In genomic region chr8:84647461-84647901, GRCm38 (mm10) we compare ENCODE assay signal across 7 mouse cellular contexts. TPM values are rescaled to one million over a fixed set of nuclear protein-coding genes. Genes with fewer than 3 reads are reported as not detected.
DNase-seq lines count a peak whose midpoint lies in the region; ATAC-seq and TF ChIP-seq lines count a peak whose summit lies in the region.

No protein-coding gene starts in this region.

- H3K4me2 ChIP-seq in liver, embryonic 13.5 days = peak overlapping the region; percentile 65

- DNase-seq in ES-E14 (ENCODE audit: low read depth, low spot score) = no peak
- peak; percentile 71 for DNase-seq in brain, embryonic 14.5 days (ENCODE audit: low read depth)
- peak; percentile 28 for DNase-seq in heart, postnatal 4 days
- DNase-seq in liver, embryonic 13.5 days = no peak
- no peak for DNase-seq in gastrocnemius, postnatal 36 days
- no peak for DNase-seq in cerebellum, adult 11 months

- WGBS in liver, embryonic 13.5 days (ENCODE audit: insufficient replicate concordance) = 5% methylated on average over 14 of the region's 14 CpGs
- WGBS in small intestine, adult 2 months = 6% methylated on average over 14 of the region's 14 CpGs

- peak overlapping the region; percentile 44 to 55 for H3K4me3 ChIP-seq in ES-E14 (ENCODE audit: insufficient read depth in 1 of 2, low read depth in 1 of 2, low read length in 2 of 2, poor library complexity in 1 of 2, severe bottlenecking in 1 of 2)
- H3K4me3 ChIP-seq in liver, embryonic 13.5 days (replicated peaks) = peak overlapping the region; percentile 32
- H3K4me3 ChIP-seq in small intestine, adult 2 months (ENCODE audit: low read depth, low read length) = peak overlapping the region; percentile 17

- intact Hi-C loops in gastrocnemius, postnatal 36 days (cut with DNase I) = no loop called here

- H3K4me1 ChIP-seq in ES-E14 (ENCODE audit: control insufficient read depth in 2 of 2, insufficient read depth in 2 of 2, low read length in 2 of 2, poor library complexity in 1 of 2) = peaks cover 6 to 7% of the 10 kb centered on the region in 2 experiments; a peak in 2 of 4 replicates
- peaks cover 18% of the 10 kb centered on the region for H3K4me1 ChIP-seq in liver, embryonic 13.5 days (replicated peaks)
- peaks cover 6% of the 10 kb centered on the region; the same call in 1 of the 2 replicates for H3K4me1 ChIP-seq in small intestine, adult 2 months (ENCODE audit: control insufficient read depth, insufficient read depth, insufficient read length, low read length)

- H3K27ac ChIP-seq in ES-E14 (ENCODE audit: insufficient read depth, low read depth, low read length, poor library complexity, severe bottlenecking) = peak overlapping the region; percentile 59
- peak overlapping the region; percentile 54 for H3K27ac ChIP-seq in liver, embryonic 13.5 days
- H3K27ac ChIP-seq in small intestine, adult 2 months (ENCODE audit: insufficient read depth, low read depth, low read length) = no peak overlapping the region

- in situ Hi-C loops in ES-E14 (cut with MboI; ENCODE audit: low sequenced_read_pairs in 2 of 2, unreplicated experiment in 2 of 2) = no loop called here

- TF ChIP-seq POLR2A in brain, embryonic 14.5 days (IDR thresholded peaks at IDR 0.05; ENCODE audit: borderline replicate concordance, extremely low read depth, insufficient read depth, insufficient read length, poor library complexity, severe bottlenecking) = no peak
- no peak for TF ChIP-seq POLR2A in small intestine, adult 2 months (IDR thresholded peaks at IDR 0.05; ENCODE audit: low read depth, low read length)

- no peaks in the 10 kb centered on the region for H3K9me3 ChIP-seq in ES-E14 (ENCODE audit: control insufficient read depth, insufficient read depth, low read depth, low read length)
- H3K9me3 ChIP-seq in liver, embryonic 13.5 days (replicated peaks) = no peaks in the 10 kb centered on the region

- no peaks in the 10 kb centered on the region for H3K36me3 ChIP-seq in ES-E14 (ENCODE audit: control insufficient read depth, insufficient read depth, low read length, poor library complexity, severe bottlenecking)
- no peaks in the 10 kb centered on the region for H3K36me3 ChIP-seq in liver, embryonic 13.5 days
- H3K36me3 ChIP-seq in small intestine, adult 2 months (ENCODE audit: control insufficient read depth, insufficient read depth, low read length) = no peaks in the 10 kb centered on the region

- no peaks in the 10 kb centered on the region for H3K27me3 ChIP-seq in liver, embryonic 13.5 days
- no peaks in the 10 kb centered on the region for H3K27me3 ChIP-seq in small intestine, adult 2 months (ENCODE audit: control insufficient read depth, insufficient read depth, low read length)

- peak overlapping the region; percentile 70; the same call in 1 of the 2 replicates for H3K9ac ChIP-seq in ES-E14 (ENCODE audit: insufficient read depth, low read depth, low read length, poor library complexity, severe bottlenecking)
- H3K9ac ChIP-seq in liver, embryonic 13.5 days = peak overlapping the region; percentile 11; the same call in 1 of the 2 replicates

- TF ChIP-seq CTCF in brain, embryonic 14.5 days (IDR thresholded peaks at IDR 0.05; ENCODE audit: borderline replicate concordance, extremely low read depth, insufficient read depth, insufficient read length) = no peak
- 0 out of 2 replicates have a peak, but pooled peaks have one; percentile 18 for TF ChIP-seq CTCF in small intestine, adult 2 months (IDR thresholded peaks at IDR 0.05; ENCODE audit: extremely low read depth, insufficient read length, insufficient replicate concordance, low read depth, low read length)

- ATAC-seq in liver, embryonic 13.5 days (ENCODE audit: low read depth) = peak; percentile 67

TF ChIP-seq in ES-E14, 5 proteins besides CTCF, POLR2A, EP300 and RAD21:
- no peak for TF ChIP-seq MAFK (IDR thresholded peaks at IDR 0.05; ENCODE audit: insufficient read depth, low read depth, low read length)
- TF ChIP-seq ZC3H11A (IDR thresholded peaks at IDR 0.05; ENCODE audit: borderline replicate concordance, low read depth, low read length) = no peak
- no peak for TF ChIP-seq HCFC1 (IDR thresholded peaks at IDR 0.05; ENCODE audit: borderline replicate concordance, insufficient read depth, low read length)
- no peak for TF ChIP-seq CHD2 (IDR thresholded peaks at IDR 0.05; ENCODE audit: low read depth, low read length)
- TF ChIP-seq ZNF384 (IDR thresholded peaks at IDR 0.05; ENCODE audit: low read depth, low read length) = no peak

RNA-seq across cellular contexts. Expression of gene Ier2, which starts 15.2 kb away (rescaled TPM):
- total RNA-seq in ES-E14 (2012; rRNA removed) = 49.3 and 49.7 TPM in 2 replicates
- 7.3 and 11.0 TPM in 2 replicates for polyA plus RNA-seq in brain, embryonic 14.5 days (2012; rRNA removed)
- total RNA-seq in heart, postnatal 4 days (2021) = 10 to 100 TPM; 33.3 to 35.5 TPM
- polyA plus RNA-seq in liver, embryonic 13.5 days (2015; fragmentation: Nextera tagmentation; extraction: Ambion mirVana) = 20.5 and 24.1 TPM in 2 replicates
- 37.0 and 72.7 TPM in 2 replicates for polyA plus RNA-seq in small intestine, adult 2 months (2012; rRNA removed)
- 1 to 10 TPM; 5.6 to 9.3 TPM for total RNA-seq in gastrocnemius, postnatal 36 days (2021)

RNA-seq across cellular contexts. Expression of gene Trmt1, which starts 38.6 kb away (rescaled TPM):
- total RNA-seq in ES-E14 (2012; rRNA removed) = 260 and 334 TPM in 2 replicates
- 113 and 120 TPM in 2 replicates for polyA plus RNA-seq in brain, embryonic 14.5 days (2012; rRNA removed)
- 10 to 100 TPM; 47.4 to 48.8 TPM for total RNA-seq in heart, postnatal 4 days (2021)
- 45.9 and 46.8 TPM in 2 replicates for polyA plus RNA-seq in liver, embryonic 13.5 days (2015; fragmentation: Nextera tagmentation; extraction: Ambion mirVana)
- 38.3 and 55.2 TPM in 2 replicates for polyA plus RNA-seq in small intestine, adult 2 months (2012; rRNA removed)
- 10 to 100 TPM; 39.8 to 43.3 TPM for total RNA-seq in gastrocnemius, postnatal 36 days (2021)

RNA-seq across cellular contexts. Expression of gene Nacc1, which starts 40.2 kb away (rescaled TPM):
- total RNA-seq in ES-E14 (2012; rRNA removed) = 75.4 and 85.5 TPM in 2 replicates
- polyA plus RNA-seq in brain, embryonic 14.5 days (2012; rRNA removed) = 81.8 and 87.0 TPM in 2 replicates
- 10 to 100 TPM; 65.0 to 68.7 TPM for total RNA-seq in heart, postnatal 4 days (2021)
- polyA plus RNA-seq in liver, embryonic 13.5 days (2015; fragmentation: Nextera tagmentation; extraction: Ambion mirVana) = 6.9 and 7.6 TPM in 2 replicates
- 57.2 and 104 TPM in 2 replicates for polyA plus RNA-seq in small intestine, adult 2 months (2012; rRNA removed)
- 10 to 100 TPM; 18.1 to 20.1 TPM for total RNA-seq in gastrocnemius, postnatal 36 days (2021)

RNA-seq across cellular contexts. Expression of gene Lyl1, which starts 53.8 kb away (rescaled TPM):
- 0.49 and 0.74 TPM in 2 replicates for total RNA-seq in ES-E14 (2012; rRNA removed)
- polyA plus RNA-seq in brain, embryonic 14.5 days (2012; rRNA removed) = 3.4 and 4.7 TPM in 2 replicates
- total RNA-seq in heart, postnatal 4 days (2021) = 10 to 100 TPM in 1 of 2 experiments, 1 to 10 TPM in 1; 9.6 to 10.6 TPM
- polyA plus RNA-seq in liver, embryonic 13.5 days (2015; fragmentation: Nextera tagmentation; extraction: Ambion mirVana) = 61.2 and 61.3 TPM in 2 replicates
- polyA plus RNA-seq in small intestine, adult 2 months (2012; rRNA removed) = 4.2 and 8.2 TPM in 2 replicates
- 1 to 10 TPM in 1 of 2 experiments, under 1 TPM in 1; 0.96 to 1.4 TPM for total RNA-seq in gastrocnemius, postnatal 36 days (2021)

Comparison
In these comparisons a context has a peak if more than half of its experiments do, and no peak if none do; other contexts are left out.
1. DNase-seq: peak in brain, embryonic 14.5 days (single experiment) and heart, postnatal 4 days (single experiment); none in ES-E14 (single experiment), liver, embryonic 13.5 days (single experiment), gastrocnemius, postnatal 36 days (0 of 2) and cerebellum, adult 11 months (single experiment).
2. Peak in every context shown above with its lines, with median percentiles within 50 percentile points of each other: H3K4me3 ChIP-seq.